Comparison of ENCODE assay signal across 8 mouse cellular contexts in genomic region chr7:19075723-19076585, GRCm38 (mm10). TPM values are rescaled to one million over a fixed set of nuclear protein-coding genes. Genes with fewer than 3 reads are reported as not detected.
A peak's percentile ranks its signal among the peaks of the same experiment; 100 is the strongest.
DNase-seq lines count a peak whose midpoint lies in the region; ATAC-seq and TF ChIP-seq lines count a peak whose summit lies in the region.

Dmwd (plus strand) TSS chr7:19076227.

- WGBS in hindbrain, embryonic 16.5 days, result 1% methylated on average over 69 of the region's 91 CpGs

- peak within 1 kb of the TSS; percentile 90 for H3K4me2 ChIP-seq in hindbrain, embryonic 16.5 days (ENCODE audit: low read length)

- peak within 1 kb of the TSS; percentile 87 for H3K27ac ChIP-seq in gastrocnemius, adult 2 months
- peak within 1 kb of the TSS; percentile 84 for H3K27ac ChIP-seq in hindbrain, embryonic 16.5 days (ENCODE audit: low read depth, low read length)

- peaks cover 18% of the 10 kb centered on the region; the same call in 1 of the 2 replicates for H3K36me3 ChIP-seq in hindbrain, embryonic 16.5 days (ENCODE audit: control insufficient read depth, insufficient read depth, low read length)

- peak; percentile 96 for DNase-seq in gastrocnemius, adult 2 months
- peak; percentile 95 for DNase-seq in left cerebral cortex, adult 11 months (ENCODE audit: low spot score)
- peak; percentile 96 for DNase-seq in lung, postnatal 36 days
- DNase-seq in retina, postnatal 7 days (ENCODE audit: low read depth, low spot score), result peak; percentile 95
- DNase-seq in urinary bladder, adult 18-20 months (ENCODE audit: low spot score in 2 of 2), result peak; percentile 71 to 87

- TF ChIP-seq CTCF in gastrocnemius, adult 2 months (IDR thresholded peaks at IDR 0.05), result no peak

- H3K9ac ChIP-seq in hindbrain, embryonic 16.5 days (ENCODE audit: low read depth, low read length), result peak within 1 kb of the TSS; percentile 100

- peaks cover 16% of the 10 kb centered on the region for H3K4me1 ChIP-seq in hindbrain, embryonic 16.5 days (ENCODE audit: control insufficient read depth, insufficient read depth, low read depth, low read length)

- intact Hi-C loops in gastrocnemius, adult 2 months (cut with DNase I), result no loop called here

- H3K9me3 ChIP-seq in hindbrain, embryonic 16.5 days (ENCODE audit: control insufficient read depth, low read length), result no peaks in the 10 kb centered on the region

- peak; percentile 22 for ATAC-seq in activated CD4-positive, CD25-positive, alpha-beta regulatory T cell, adult 4 months
- peak; percentile 84 for ATAC-seq in common myeloid progenitor, adult 5-6 weeks (replicated peaks; ENCODE audit: low read depth, poor library complexity, severe bottlenecking)
- ATAC-seq in hindbrain, embryonic 16.5 days, result peak; percentile 98

- no peaks in the 10 kb centered on the region for H3K27me3 ChIP-seq in hindbrain, embryonic 16.5 days (replicated peaks; ENCODE audit: control insufficient read depth, insufficient read depth, low read length)

- H3K4me3 ChIP-seq in gastrocnemius, adult 2 months, result peak within 1 kb of the TSS; percentile 82
- H3K4me3 ChIP-seq in hindbrain, embryonic 16.5 days (ENCODE audit: low read length), result peak within 1 kb of the TSS; percentile 95

RNA-seq across cellular contexts. Expression of gene Dmwd, which starts in this region (rescaled TPM):
- polyA plus RNA-seq in activated CD4-positive, CD25-positive, alpha-beta regulatory T cell, adult 4 months (2017; shearing (Covaris generic)), result not detected
- total RNA-seq in common myeloid progenitor, adult 5-6 weeks (2017), result 6.3 and 12.7 TPM in 2 replicates
- total RNA-seq in gastrocnemius, adult 2 months (2021), result 10 to 100 TPM; 31.9 to 32.1 TPM
- 29.1 and 30.0 TPM in 2 replicates for polyA plus RNA-seq in hindbrain, embryonic 16.5 days (2015; fragmentation: Nextera tagmentation; extraction: Ambion mirVana)

Comparison
In these comparisons a context has a peak if more than half of its experiments do, and no peak if none do; other contexts are left out.
1. Peak in every context shown above with its lines: DNase-seq, ATAC-seq, H3K4me3 ChIP-seq and H3K27ac ChIP-seq.
2. RNA of gene Dmwd (polyA plus RNA-seq): 29.1 to 30.0 TPM in hindbrain, embryonic 16.5 days; not detected in activated CD4-positive, CD25-positive, alpha-beta regulatory T cell, adult 4 months; every median in the first group is over 10 times any median in the second.
3. Peak in ATAC-seq in activated CD4-positive, CD25-positive, alpha-beta regulatory T cell, adult 4 months; RNA of the gene not detected or under 1 TPM.
4. ATAC-seq: peak in every context shown above with its lines; median percentile 98 in hindbrain, embryonic 16.5 days; 84 in common myeloid progenitor, adult 5-6 weeks; 22 in activated CD4-positive, CD25-positive, alpha-beta regulatory T cell, adult 4 months.